Mouse (Mus musculus) MEL (cell line): ENCODE measurements around the gene Loxl1. TPM values are rescaled to one million over a fixed set of nuclear protein-coding genes. Genes with fewer than 3 reads are reported as not detected.

Experiments used
- DNase-seq: peaks from one replicate; pipeline ENCODE4 v3.0.0; 2011; ENCODE audit warnings: low read depth, low spot score
- H3K27ac ChIP-seq: 2 replicates; pipeline ENCODE4 v1.5.1; 2012; ENCODE audit warnings: low read depth, mild to moderate bottlenecking, control low read depth, low read length, moderate library complexity; ENCODE audit not compliant: control insufficient read depth
- H3K27me3 ChIP-seq, 2 experiments: fragments of 150-350 bp in 1 of 2; sonication (generic) in 1 of 2; 2 replicates each; pipeline ENCODE4 v1.6.1; 2012; ENCODE audit warnings: low read length in 2 of 2, mild to moderate bottlenecking in 2 of 2, improper control_type of control experiment in 1 of 2, moderate library complexity in 1 of 2; ENCODE audit not compliant: insufficient read depth in 2 of 2, control insufficient read depth in 1 of 2
- H3K36me3 ChIP-seq, 2 experiments: 2 replicates each; pipeline ENCODE4 v1.6.1; 2012 to 2014; ENCODE audit warnings: low read length in 2 of 2, improper control_type of control experiment in 1 of 2, inconsistent platforms in 1 of 2, mild to moderate bottlenecking in 1 of 2; ENCODE audit not compliant: insufficient read depth in 2 of 2, control insufficient read depth in 1 of 2
- H3K4me1 ChIP-seq, 2 experiments: fragments of 150-350 bp in 1 of 2; sonication (generic) in 1 of 2; 2 replicates each; pipeline ENCODE4 v1.6.1; 2012; ENCODE audit warnings: low read length in 2 of 2, improper control_type of control experiment in 1 of 2, mild to moderate bottlenecking in 1 of 2; ENCODE audit not compliant: insufficient read depth in 2 of 2, control insufficient read depth in 1 of 2
- H3K4me3 ChIP-seq, 2 experiments: fragments of 150-350 bp in 1 of 2; sonication (generic) in 1 of 2; 2 replicates each; pipeline ENCODE4 v1.5.1; 2012; ENCODE audit warnings: low read depth in 2 of 2, low read length in 2 of 2, mild to moderate bottlenecking in 2 of 2, moderate library complexity in 2 of 2, control low read depth in 1 of 2, improper control_type of control experiment in 1 of 2; ENCODE audit not compliant: control insufficient read depth in 1 of 2, insufficient read depth in 1 of 2
- H3K79me2 ChIP-seq: 2 replicates; pipeline ENCODE4 v1.6.1; 2012; ENCODE audit warnings: mild to moderate bottlenecking, low read length, moderate library complexity; ENCODE audit not compliant: control insufficient read depth, poor library complexity, insufficient read depth
- H3K9ac ChIP-seq: 2 replicates; pipeline ENCODE4 v1.6.1; 2012; ENCODE audit warnings: low read depth, mild to moderate bottlenecking, control low read depth, low read length, moderate library complexity; ENCODE audit not compliant: control insufficient read depth, poor library complexity, severe bottlenecking
- H3K9me3 ChIP-seq: fragments of 150-350 bp; sonication (generic); replicated peaks from 2 replicates; pipeline ENCODE4 v1.6.1; 2012; ENCODE audit warnings: mild to moderate bottlenecking, low read length, improper control_type of control experiment, moderate library complexity; ENCODE audit not compliant: insufficient read depth
- BHLHE40 ChIP-seq: IDR thresholded peaks from 2 replicates; pipeline ENCODE4 v1.6.1; 2012; ENCODE audit warnings: low read depth, mild to moderate bottlenecking, inconsistent platforms, low read length, improper control_type of control experiment, borderline replicate concordance
- CHD1 ChIP-seq: IDR thresholded peaks from 2 replicates; pipeline ENCODE4 v1.6.1; 2012; ENCODE audit warnings: low read depth, mild to moderate bottlenecking, inconsistent platforms, low read length, improper control_type of control experiment
- CHD2 ChIP-seq: IDR thresholded peaks from 2 replicates; pipeline ENCODE4 v1.6.1; 2011; ENCODE audit warnings: low read length, improper control_type of control experiment
- CTCF ChIP-seq, 3 experiments: IDR thresholded peaks in 2 of 3; conservative IDR thresholded peaks in 1 of 3; 2 replicates each; pipeline ENCODE4 v1.5.1; 2011 to 2012; ENCODE audit warnings: low read length in 3 of 3, low read depth in 2 of 3, mild to moderate bottlenecking in 2 of 3, improper control_type of control experiment in 1 of 3, inconsistent platforms in 1 of 3, mixed read lengths in 1 of 3, moderate library complexity in 1 of 3; ENCODE audit not compliant: control insufficient read depth in 1 of 3, insufficient read depth in 1 of 3, poor library complexity in 1 of 3, severe bottlenecking in 1 of 3
- E2F4 ChIP-seq: IDR thresholded peaks from 2 replicates; pipeline ENCODE4 v1.6.1; 2011; ENCODE audit warnings: low read depth, low read length, improper control_type of control experiment, borderline replicate concordance
- ELF1 ChIP-seq: IDR thresholded peaks from 2 replicates; pipeline ENCODE4 v1.6.1; 2014; ENCODE audit warnings: low read depth, mild to moderate bottlenecking, inconsistent platforms, low read length, improper control_type of control experiment, moderate library complexity
- EP300 ChIP-seq, 2 experiments: IDR thresholded peaks; 2 replicates each; pipeline ENCODE4 v1.6.1; 2011; ENCODE audit warnings: improper control_type of control experiment in 2 of 2, low read length in 2 of 2, low read depth in 1 of 2, mild to moderate bottlenecking in 1 of 2
- ETS1 ChIP-seq: IDR thresholded peaks from 2 replicates; pipeline ENCODE4 v1.6.1; 2012; ENCODE audit warnings: low read depth, mild to moderate bottlenecking, inconsistent platforms, low read length, improper control_type of control experiment, moderate library complexity
- GABPA ChIP-seq: IDR thresholded peaks from 2 replicates; pipeline ENCODE4 v1.6.1; 2012; ENCODE audit warnings: low read depth, mild to moderate bottlenecking, inconsistent platforms, low read length, improper control_type of control experiment, moderate library complexity
- GATA1 ChIP-seq: IDR thresholded peaks from 2 replicates; pipeline ENCODE4 v1.6.1; 2011; ENCODE audit warnings: low read depth, low read length, improper control_type of control experiment
- HCFC1 ChIP-seq: IDR thresholded peaks from 2 replicates; pipeline ENCODE4 v1.6.1; 2012; ENCODE audit warnings: low read depth, mild to moderate bottlenecking, inconsistent platforms, low read length, improper control_type of control experiment, moderate library complexity
- JUND ChIP-seq: IDR thresholded peaks from 2 replicates; pipeline ENCODE4 v1.6.1; 2011; ENCODE audit warnings: low read depth, mild to moderate bottlenecking, improper control_type of control experiment, low read length
- MAX ChIP-seq: IDR thresholded peaks from 2 replicates; pipeline ENCODE4 v1.6.1; 2011; ENCODE audit warnings: low read length, improper control_type of control experiment
- MAZ ChIP-seq: IDR thresholded peaks from 2 replicates; pipeline ENCODE4 v1.6.1; 2012; ENCODE audit warnings: low read depth, mild to moderate bottlenecking, inconsistent platforms, low read length, improper control_type of control experiment
- MEF2A ChIP-seq: IDR thresholded peaks from 2 replicates; pipeline ENCODE4 v1.6.1; 2014; ENCODE audit warnings: low read depth, mild to moderate bottlenecking, inconsistent platforms, low read length, improper control_type of control experiment; ENCODE audit not compliant: poor library complexity, insufficient replicate concordance, severe bottlenecking; ENCODE audit errors: extremely low read depth
- MYB ChIP-seq: IDR thresholded peaks from 2 replicates; pipeline ENCODE4 v1.6.1; 2011; ENCODE audit warnings: mild to moderate bottlenecking, low read depth, low read length, improper control_type of control experiment
- NRF1 ChIP-seq: IDR thresholded peaks from 2 replicates; pipeline ENCODE4 v1.6.1; 2014; ENCODE audit warnings: low read depth, mild to moderate bottlenecking, inconsistent platforms, low read length, improper control_type of control experiment, moderate library complexity; ENCODE audit not compliant: poor library complexity, insufficient read depth, severe bottlenecking
- POLR2A ChIP-seq, 2 experiments: IDR thresholded peaks; 2 replicates each; pipeline ENCODE4 v1.6.1; 2011 to 2012; ENCODE audit warnings: low read length in 2 of 2, mild to moderate bottlenecking in 2 of 2, control low read depth in 1 of 2, improper control_type of control experiment in 1 of 2, low read depth in 1 of 2, moderate library complexity in 1 of 2; ENCODE audit not compliant: control insufficient read depth in 1 of 2, insufficient read depth in 1 of 2, poor library complexity in 1 of 2
- RAD21 ChIP-seq: IDR thresholded peaks from 2 replicates; pipeline ENCODE4 v1.6.1; 2011; ENCODE audit warnings: mild to moderate bottlenecking, low read depth, low read length, improper control_type of control experiment
- SIN3A ChIP-seq: IDR thresholded peaks from 2 replicates; pipeline ENCODE4 v1.6.1; 2012; ENCODE audit warnings: low read length, improper control_type of control experiment, inconsistent platforms
- SMC3 ChIP-seq: IDR thresholded peaks from 2 replicates; pipeline ENCODE4 v1.6.1; 2011; ENCODE audit warnings: low read depth, low read length, improper control_type of control experiment
- TAL1 ChIP-seq: IDR thresholded peaks from 2 replicates; pipeline ENCODE4 v1.6.1; 2012; ENCODE audit warnings: mild to moderate bottlenecking, inconsistent platforms, low read length, moderate library complexity, mixed read lengths
- TBP ChIP-seq: IDR thresholded peaks from 2 replicates; pipeline ENCODE4 v1.8.0; 2011; ENCODE audit warnings: low read depth, low read length, improper control_type of control experiment
- TCF12 ChIP-seq: IDR thresholded peaks from 2 replicates; pipeline ENCODE4 v1.6.1; 2014; ENCODE audit warnings: low read depth, mild to moderate bottlenecking, inconsistent platforms, low read length, improper control_type of control experiment, moderate library complexity
- USF1 ChIP-seq: IDR thresholded peaks from 2 replicates; pipeline ENCODE4 v1.6.1; 2014; ENCODE audit warnings: low read depth, mild to moderate bottlenecking, inconsistent platforms, low read length, improper control_type of control experiment, moderate library complexity
- USF2 ChIP-seq, 2 experiments: IDR thresholded peaks; 2 replicates each; pipeline ENCODE4 v1.6.1; 2011 to 2012; ENCODE audit warnings: improper control_type of control experiment in 2 of 2, low read length in 2 of 2, borderline replicate concordance in 1 of 2, inconsistent platforms in 1 of 2, low read depth in 1 of 2, mild to moderate bottlenecking in 1 of 2; ENCODE audit not compliant: insufficient read depth in 1 of 2
- ZMIZ1 ChIP-seq: IDR thresholded peaks from 2 replicates; pipeline ENCODE4 v1.6.1; 2012; ENCODE audit warnings: low read depth, mild to moderate bottlenecking, inconsistent platforms, low read length, improper control_type of control experiment, moderate library complexity
- polyA plus RNA-seq, 2 experiments: library from polyadenylated mRNA; stranded (reverse) in 1 of 2; unstranded in 1 of 2; fragments of >175 nt in 1 of 2; fragments of >200 nt in 1 of 2; gene quantifications; 2 replicates each; pipeline versions ENCODE4 v1.2.1 to v1.2.4; 2012; ENCODE audit warnings: low replicate concordance in 2 of 2, low read depth in 1 of 2; ENCODE audit not compliant: insufficient read length in 2 of 2, insufficient read depth in 1 of 2, missing spikeins in 1 of 2
- total RNA-seq: library from RNA; depleted of rRNA; stranded (reverse); fragments of 300-350 nt; gene quantifications from 2 replicates; pipeline ENCODE4 v1.2.3, GENCODE M21; 2012

The Loxl1 gene
- total and polyA plus RNA-seq, 3 experiments, result not detected

GRCm38 (mm10) chr9:58248746-58249413 is 64.1 kb downstream of the Loxl1 start:
- H3K27ac ChIP-seq, result peak overlapping the region; percentile 82
- H3K9ac ChIP-seq, result peak overlapping the region; percentile 73
- TF ChIP-seq USF1 (no peak), CHD2 (no peak), MAZ (0 out of 2 replicates have a peak, but pooled peaks have one; percentile 29), EP300 (IDR thresholded peaks at IDR 0.05; ENCODE audit: low read depth in 1 of 2, low read length in 2 of 2) (0 out of 4 replicates have a peak, but pooled peaks of 1 of the 2 experiments have one; percentile 13), E2F4 (no peak), MYB (no peak), CTCF (IDR thresholded peaks at IDR 0.05 in 2 of 3, conservative IDR thresholded peaks at IDR 0.05 in 1 of 3; ENCODE audit: control insufficient read depth in 1 of 3, insufficient read depth in 1 of 3, low read depth in 2 of 3, low read length in 3 of 3, poor library complexity in 1 of 3, severe bottlenecking in 1 of 3) (no peak), ZMIZ1 (no peak), MAX (peak; percentile 7), TAL1 (no peak), CHD1 (peak; percentile 93; the same call in 1 of the 2 replicates), SIN3A (peak; percentile 42; the same call in 1 of the 2 replicates)
- H3K79me2 ChIP-seq, result peaks cover 34% of the 10 kb centered on the region
- H3K4me1 ChIP-seq, result peaks cover 6 to 24% of the 10 kb centered on the region in 2 experiments
- H3K36me3 ChIP-seq, result peaks cover 0 to 28% of the 10 kb centered on the region in 2 experiments; a peak in 2 of 4 replicates
- DNase-seq, result peak; percentile 63
- H3K27me3 ChIP-seq, result no peaks in the 10 kb centered on the region
- H3K4me3 ChIP-seq, result peak overlapping the region; percentile 59 to 81
- H3K9me3 ChIP-seq, result no peaks in the 10 kb centered on the region

DNA sequence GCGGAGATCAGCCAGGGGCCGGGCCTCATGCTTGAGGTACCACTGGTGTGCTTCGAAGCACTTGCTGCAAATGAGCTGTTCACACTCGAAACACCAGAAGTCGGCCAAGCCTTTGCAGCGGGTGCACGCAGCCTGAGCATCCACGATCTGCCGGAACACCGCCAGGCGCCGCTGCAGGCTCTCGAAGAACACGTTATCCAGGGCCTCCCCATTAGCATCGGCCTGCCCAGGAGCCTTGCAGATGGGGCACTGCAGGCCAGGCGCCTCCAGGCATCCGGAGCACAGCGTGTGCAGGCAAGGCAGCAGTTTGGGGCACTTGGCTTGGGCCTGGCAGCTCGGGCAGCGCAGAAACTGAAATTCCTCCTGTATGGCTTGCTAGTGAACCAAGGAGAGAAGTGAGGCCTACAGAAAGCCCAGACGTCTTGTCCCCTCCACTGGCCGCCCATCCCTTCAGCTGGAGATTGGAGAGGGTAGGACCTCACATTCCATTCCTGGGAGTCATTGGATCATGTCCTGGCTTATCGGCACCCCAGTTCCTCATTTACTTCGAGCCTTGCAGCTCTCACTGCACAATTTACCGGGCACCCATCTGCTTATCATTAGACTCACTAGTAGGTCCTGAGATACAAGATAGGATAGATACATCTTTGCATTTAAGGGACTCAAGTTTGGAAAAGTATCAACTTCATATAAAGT is 65.8 kb downstream of the Loxl1 start:
- Histone ChIP-seq H3K4me1 (peaks cover 14 to 34% of the 10 kb centered on the region in 2 experiments), H3K9ac (peak overlapping the region; percentile 73), H3K4me3 (peak overlapping the region; percentile 72 to 81), H3K27ac (peak overlapping the region; percentile 82), H3K36me3 (peaks cover 0 to 40% of the 10 kb centered on the region in 2 experiments; a peak in 3 of 4 replicates), H3K79me2 (peaks cover 44% of the 10 kb centered on the region), H3K27me3 (no peaks in the 10 kb centered on the region), H3K9me3 (no peaks in the 10 kb centered on the region)
- peak; percentile 90 for DNase-seq
- peak; percentile 92 for TF ChIP-seq GATA1
- TF ChIP-seq USF1, result no peak
- TF ChIP-seq ELF1, result 0 out of 2 replicates have a peak, but pooled peaks have one; percentile 6
- peak; percentile 49 to 72 (median 67) for TF ChIP-seq CTCF (IDR thresholded peaks at IDR 0.05 in 2 of 3, conservative IDR thresholded peaks at IDR 0.05 in 1 of 3; ENCODE audit: control insufficient read depth in 1 of 3, insufficient read depth in 1 of 3, low read depth in 2 of 3, low read length in 3 of 3, poor library complexity in 1 of 3, severe bottlenecking in 1 of 3)
- 0 out of 2 replicates have a peak, but pooled peaks have one; percentile 19 for TF ChIP-seq JUND
- peak; percentile 28 to 51; a peak in 3 of 4 replicates for TF ChIP-seq POLR2A (IDR thresholded peaks at IDR 0.05; ENCODE audit: control insufficient read depth in 1 of 2, insufficient read depth in 1 of 2, low read depth in 1 of 2, low read length in 2 of 2, poor library complexity in 1 of 2)
- TF ChIP-seq SMC3, result peak; percentile 44
- TF ChIP-seq SIN3A, result peak; percentile 10
- peak; percentile 68; the same call in 1 of the 2 replicates for TF ChIP-seq CHD1
- TF ChIP-seq TBP, result peak; percentile 16; the same call in 1 of the 2 replicates
- TF ChIP-seq BHLHE40, result no peak
- peak; percentile 76 for TF ChIP-seq TCF12
- TF ChIP-seq GABPA, result no peak
- TF ChIP-seq EP300 (IDR thresholded peaks at IDR 0.05; ENCODE audit: low read depth in 1 of 2, low read length in 2 of 2), result peak; percentile 63 to 74
- peak; percentile 37 for TF ChIP-seq RAD21
- 0 out of 2 replicates have a peak, but pooled peaks have one; percentile 11 for TF ChIP-seq NRF1
- peak; percentile 72 for TF ChIP-seq ETS1
- no peak for TF ChIP-seq MEF2A
- TF ChIP-seq USF2 (IDR thresholded peaks at IDR 0.05; ENCODE audit: borderline replicate concordance in 1 of 2, insufficient read depth in 1 of 2, low read depth in 1 of 2, low read length in 2 of 2), result no peak
- no peak for TF ChIP-seq HCFC1
- TF ChIP-seq CHD2, result no peak
